Mouse (Mus musculus) liver, embryonic 13.5 days (tissue): ENCODE results near the gene Arl3. TPM values are rescaled to one million over a fixed set of nuclear protein-coding genes. Genes with fewer than 3 reads are reported as not detected.

Source experiments
- ATAC-seq: fragments of 200-750 bp; cut with Nextera tagmentation; 2 replicates; pipeline ENCODE4 v1.8.0; 2017; ENCODE audit warnings: low read depth, mild to moderate bottlenecking, moderate number of reproducible peaks, moderate library complexity
- DNase-seq: peaks from one replicate; pipeline ENCODE4 v3.0.0; 2022
- H3K27ac ChIP-seq: fragments of 300-500 bp; sonication (generic); 2 replicates; pipeline ENCODE4 v1.5.1; 2015; ENCODE audit warnings: moderate library complexity, mild to moderate bottlenecking, inconsistent platforms
- H3K27me3 ChIP-seq: fragments of 300-500 bp; sonication (generic); 2 replicates; pipeline ENCODE4 v1.6.1; 2015; ENCODE audit warnings: mild to moderate bottlenecking, inconsistent platforms
- H3K36me3 ChIP-seq: fragments of 300-500 bp; sonication (generic); 2 replicates; pipeline ENCODE4 v1.6.1; 2015; ENCODE audit warnings: mild to moderate bottlenecking, inconsistent platforms
- H3K4me1 ChIP-seq: fragments of 300-500 bp; sonication (generic); replicated peaks from 2 replicates; pipeline ENCODE4 v1.6.1; 2015; ENCODE audit warnings: inconsistent platforms
- H3K4me2 ChIP-seq: fragments of 300-500 bp; sonication (generic); 2 replicates; pipeline ENCODE4 v1.6.1; 2015; ENCODE audit warnings: inconsistent platforms, mild to moderate bottlenecking, moderate library complexity
- H3K4me3 ChIP-seq: fragments of 300-500 bp; sonication (generic); replicated peaks from 2 replicates; pipeline ENCODE4 v1.5.1; 2015; ENCODE audit warnings: mild to moderate bottlenecking, inconsistent platforms
- H3K9ac ChIP-seq: fragments of 300-500 bp; sonication (generic); 2 replicates; pipeline ENCODE4 v1.6.1; 2015; ENCODE audit warnings: mild to moderate bottlenecking, inconsistent platforms
- H3K9me3 ChIP-seq: fragments of 300-500 bp; sonication (generic); replicated peaks from 2 replicates; pipeline ENCODE4 v1.6.1; 2016; ENCODE audit warnings: inconsistent platforms
- WGBS: fragments of 180-500 bp; shearing (Covaris S2); methylation state at CpG from one replicate; pipeline ENCODE4 v1.1.7; 2015; ENCODE audit not compliant: insufficient replicate concordance; 5-methylcytosine and 5-hydroxymethylcytosine counted together
- polyA plus RNA-seq: library from polyadenylated mRNA; unstranded; fragments of >200 nt; fragmentation: Nextera tagmentation; extraction: Ambion mirVana; gene quantifications from 2 replicates; pipeline ENCODE4 v1.2.1, GENCODE M21; 2015

Gene Arl3
- polyA plus RNA-seq, 1 experiment from 2014 or later = 29.8 TPM

GRCm38 (mm10) chr19:46515287-46515821 is 57.6 kb downstream of the Arl3 start:
- peaks cover 54% of the 10 kb centered on the region for H3K36me3 ChIP-seq
- no peak for DNase-seq

GRCm38 (mm10) chr19:46514387-46514786 is 58.6 kb downstream of the Arl3 start:
- no peak for ATAC-seq
- H3K4me1 ChIP-seq = peaks cover 55% of the 10 kb centered on the region
- no peaks in the 10 kb centered on the region for H3K9me3 ChIP-seq
- WGBS = 75% methylated on average over 12 of the region's 12 CpGs
- no peak for DNase-seq
- H3K27ac ChIP-seq = no peak overlapping the region
- H3K36me3 ChIP-seq = peaks cover 64% of the 10 kb centered on the region
- no peaks in the 10 kb centered on the region for H3K27me3 ChIP-seq
- no peak overlapping the region for H3K4me2 ChIP-seq
- no peak overlapping the region for H3K4me3 ChIP-seq
- H3K9ac ChIP-seq = no peak overlapping the region

More at GRCm38 (mm10) chr19:46515287-46515821, 57.6 kb downstream of the Arl3 start:
- H3K27ac ChIP-seq = no peak overlapping the region
- H3K4me1 ChIP-seq = peaks cover 46% of the 10 kb centered on the region
- 78% methylated on average over 24 of the region's 24 CpGs for WGBS
- H3K9ac ChIP-seq = no peak overlapping the region
- no peak overlapping the region for H3K4me3 ChIP-seq
- H3K27me3 ChIP-seq = 0 out of 2 replicates have a peak, but pooled peaks cover 3% of the 10 kb centered on the region
- no peak overlapping the region for H3K4me2 ChIP-seq
- no peak for ATAC-seq
- H3K9me3 ChIP-seq = no peaks in the 10 kb centered on the region

GRCm38 (mm10) chr19:46511263-46511662 is 61.7 kb downstream of the Arl3 start:
- Histone ChIP-seq H3K36me3 (peaks cover 95% of the 10 kb centered on the region), H3K4me3 (no peak overlapping the region), H3K27ac (peak overlapping the region; percentile 48; the same call in 1 of the 2 replicates), H3K9ac (no peak overlapping the region), H3K4me1 (peaks cover 58% of the 10 kb centered on the region), H3K9me3 (no peaks in the 10 kb centered on the region), H3K4me2 (no peak overlapping the region), H3K27me3 (no peaks in the 10 kb centered on the region)
- WGBS = 74% methylated on average over 10 of the region's 10 CpGs
- DNase-seq (no peak), ATAC-seq (peak; percentile 9; the same call in 1 of the 2 replicates)

GRCm38 (mm10) chr19:46510824-46511223 is 62.2 kb downstream of the Arl3 start:
- Histone ChIP-seq H3K4me3 (no peak overlapping the region), H3K27me3 (no peaks in the 10 kb centered on the region), H3K9me3 (no peaks in the 10 kb centered on the region), H3K9ac (no peak overlapping the region), H3K4me2 (no peak overlapping the region), H3K27ac (peak overlapping the region; percentile 48), H3K36me3 (peaks cover 97% of the 10 kb centered on the region), H3K4me1 (peaks cover 62% of the 10 kb centered on the region)
- DNase-seq (no peak), ATAC-seq (no peak)
- 51% methylated on average over 3 of the region's 3 CpGs for WGBS

GRCm38 (mm10) chr19:46510401-46510800 is 62.6 kb downstream of the Arl3 start:
- peaks cover 67% of the 10 kb centered on the region for H3K4me1 ChIP-seq

GRCm38 (mm10) chr19:46509736-46510135 is 63.3 kb downstream of the Arl3 start:
- no peak for ATAC-seq
- no peaks in the 10 kb centered on the region for H3K27me3 ChIP-seq
- peaks cover 71% of the 10 kb centered on the region for H3K4me1 ChIP-seq
- peaks cover 94% of the 10 kb centered on the region for H3K36me3 ChIP-seq
- 0 out of 2 replicates have a peak overlapping the region, but pooled peaks have one; percentile 22 for H3K9ac ChIP-seq
- H3K27ac ChIP-seq = peak overlapping the region; percentile 3; the same call in 1 of the 2 replicates
- H3K4me3 ChIP-seq = no peak overlapping the region
- 75% methylated on average over 4 of the region's 4 CpGs for WGBS
- no peak for DNase-seq
- no peak overlapping the region for H3K4me2 ChIP-seq
- no peaks in the 10 kb centered on the region for H3K9me3 ChIP-seq

More at GRCm38 (mm10) chr19:46510401-46510800, 62.6 kb downstream of the Arl3 start:
- Histone ChIP-seq H3K27me3 (no peaks in the 10 kb centered on the region), H3K9ac (0 out of 2 replicates have a peak overlapping the region, but pooled peaks have one; percentile 22), H3K4me3 (no peak overlapping the region), H3K36me3 (peaks cover 97% of the 10 kb centered on the region), H3K9me3 (no peaks in the 10 kb centered on the region), H3K27ac (peak overlapping the region; percentile 48; the same call in 1 of the 2 replicates), H3K4me2 (no peak overlapping the region)
- 72% methylated on average over 5 of the region's 5 CpGs for WGBS
- no peak for ATAC-seq
- DNase-seq = no peak

- DNase-seq = no peak
- H3K36me3 ChIP-seq = peaks cover 89% of the 10 kb centered on the region
Measured at GRCm38 (mm10) chr19:46509202-46509601, 63.8 kb downstream of the Arl3 start.

GRCm38 (mm10) chr19:46508738-46509137 is 64.3 kb downstream of the Arl3 start:
- ATAC-seq (no peak), DNase-seq (no peak)
- H3K9ac ChIP-seq = peak overlapping the region; percentile 18; the same call in 1 of the 2 replicates
- H3K27ac ChIP-seq = 0 out of 2 replicates have a peak overlapping the region, but pooled peaks have one; percentile 3
- H3K36me3 ChIP-seq = peaks cover 84% of the 10 kb centered on the region
- H3K9me3 ChIP-seq = no peaks in the 10 kb centered on the region
- 76% methylated on average over 3 of the region's 3 CpGs for WGBS
- no peak overlapping the region for H3K4me2 ChIP-seq
- H3K4me1 ChIP-seq = peaks cover 81% of the 10 kb centered on the region
- no peaks in the 10 kb centered on the region for H3K27me3 ChIP-seq
- no peak overlapping the region for H3K4me3 ChIP-seq

More at GRCm38 (mm10) chr19:46509202-46509601, 63.8 kb downstream of the Arl3 start:
- Histone ChIP-seq H3K9ac (peak overlapping the region; percentile 18; the same call in 1 of the 2 replicates), H3K4me2 (no peak overlapping the region), H3K4me1 (peaks cover 76% of the 10 kb centered on the region), H3K27ac (peak overlapping the region; percentile 3; the same call in 1 of the 2 replicates), H3K4me3 (no peak overlapping the region), H3K9me3 (no peaks in the 10 kb centered on the region), H3K27me3 (no peaks in the 10 kb centered on the region)
- 55% methylated on average over 3 of the region's 3 CpGs for WGBS
- ATAC-seq = no peak

- no peak for ATAC-seq
- DNase-seq = no peak
- H3K36me3 ChIP-seq = peaks cover 75% of the 10 kb centered on the region
- no peak overlapping the region for H3K4me2 ChIP-seq
- H3K4me1 ChIP-seq = peaks cover 90% of the 10 kb centered on the region
- WGBS = 68% methylated on average over 1 of the region's 1 CpGs
- no peak overlapping the region for H3K4me3 ChIP-seq
- peak overlapping the region; percentile 98; the same call in 1 of the 2 replicates for H3K27ac ChIP-seq
- H3K9me3 ChIP-seq = no peaks in the 10 kb centered on the region
- H3K27me3 ChIP-seq = no peaks in the 10 kb centered on the region
- 0 out of 2 replicates have a peak overlapping the region, but pooled peaks have one; percentile 36 for H3K9ac ChIP-seq
Measured at GRCm38 (mm10) chr19:46507806-46508205, 65.2 kb downstream of the Arl3 start.

GRCm38 (mm10) chr19:46507181-46507581 is 65.8 kb downstream of the Arl3 start:
- DNase-seq (no peak), ATAC-seq (no peak)
- H3K4me2 ChIP-seq = peak overlapping the region; percentile 91; the same call in 1 of the 2 replicates
- peak overlapping the region; percentile 98 for H3K27ac ChIP-seq
- no peaks in the 10 kb centered on the region for H3K27me3 ChIP-seq
- H3K4me1 ChIP-seq = peaks cover 96% of the 10 kb centered on the region
- peaks cover 68% of the 10 kb centered on the region for H3K36me3 ChIP-seq
- H3K9ac ChIP-seq = no peak overlapping the region
- no peak overlapping the region for H3K4me3 ChIP-seq
- 86% methylated on average over 8 of the region's 8 CpGs for whole genome bisulfite sequencing
- no peaks in the 10 kb centered on the region for H3K9me3 ChIP-seq

- Histone ChIP-seq H3K4me3 (peak overlapping the region; percentile 87), H3K36me3 (peaks cover 60% of the 10 kb centered on the region), H3K27ac (peak overlapping the region; percentile 98), H3K9me3 (no peaks in the 10 kb centered on the region), H3K4me2 (peak overlapping the region; percentile 91), H3K4me1 (peaks cover 94% of the 10 kb centered on the region), H3K9ac (peak overlapping the region; percentile 95), H3K27me3 (no peaks in the 10 kb centered on the region)
- ATAC-seq (no peak), DNase-seq (no peak)
- 45% methylated on average over 3 of the region's 3 CpGs for WGBS
Measured at GRCm38 (mm10) chr19:46506372-46506717, 66.7 kb downstream of the Arl3 start.
